Mouse (Mus musculus): Measurements from ENCODE around the gene Dync1li1. TPM values are rescaled to one million over a fixed set of nuclear protein-coding genes. Genes with fewer than 3 reads are reported as not detected.
"Not testable (repeated sequence)": the region's sequence is repeated elsewhere in the genome, so short reads cannot be mapped to it uniquely, and the experiment has no call there.

Gene Dync1li1
- polyA plus RNA-seq, 1 experiment from 2014 or later, result 129 TPM

- WGBS, result 84% methylated on average over 2 of the region's 2 CpGs
- ATAC-seq (ENCODE audit: low FRiP score), result no peak
- no peaks in the 10 kb centered on the region for H3K4me1 ChIP-seq (replicated peaks; ENCODE audit: control insufficient read depth, insufficient read depth, low read length)
- peaks cover 4% of the 10 kb centered on the region; the same call in 1 of the 2 replicates for H3K36me3 ChIP-seq (ENCODE audit: control insufficient read depth, insufficient read depth, low read length)
- H3K4me3 ChIP-seq (ENCODE audit: low read depth, low read length), result no peak overlapping the region
- no peak overlapping the region for H3K9ac ChIP-seq (ENCODE audit: low read depth, low read length)
- no peak overlapping the region for H3K27ac ChIP-seq (ENCODE audit: low read depth, low read length)
- DNase-seq (ENCODE audit: low spot score), result no peak
- H3K27me3 ChIP-seq (ENCODE audit: control insufficient read depth, insufficient read depth, low read length), result no peaks in the 10 kb centered on the region
- no peaks in the 10 kb centered on the region for H3K9me3 ChIP-seq (ENCODE audit: control insufficient read depth, low read length)
- H3K4me2 ChIP-seq (replicated peaks; ENCODE audit: low read depth, low read length), result no peak overlapping the region
Measured at GRCm38 (mm10) chr9:114701031-114701430, 12.4 kb downstream of the Dync1li1 start.

GRCm38 (mm10) chr9:114701921-114702320, 13.3 kb downstream of the Dync1li1 start:
- WGBS, result 91% methylated on average over 4 of the region's 4 CpGs

GRCm38 (mm10) chr9:114707805-114708204, 19.2 kb downstream of the Dync1li1 start:
- ATAC-seq (ENCODE audit: low FRiP score) (no peak), DNase-seq (ENCODE audit: low spot score) (no peak)
- H3K4me3 ChIP-seq (ENCODE audit: low read depth, low read length), result no peak overlapping the region
- H3K4me1 ChIP-seq (replicated peaks; ENCODE audit: control insufficient read depth, insufficient read depth, low read length), result no peaks in the 10 kb centered on the region
- no peak overlapping the region for H3K9ac ChIP-seq (ENCODE audit: low read depth, low read length)
- H3K27ac ChIP-seq (ENCODE audit: low read depth, low read length), result no peak overlapping the region
- H3K4me2 ChIP-seq (replicated peaks; ENCODE audit: low read depth, low read length), result no peak overlapping the region
- peaks cover 9% of the 10 kb centered on the region; the same call in 1 of the 2 replicates for H3K36me3 ChIP-seq (ENCODE audit: control insufficient read depth, insufficient read depth, low read length)
- no peaks in the 10 kb centered on the region for H3K27me3 ChIP-seq (ENCODE audit: control insufficient read depth, insufficient read depth, low read length)
- 94% methylated on average over 4 of the region's 4 CpGs for WGBS
- H3K9me3 ChIP-seq (ENCODE audit: control insufficient read depth, low read length), result no peaks in the 10 kb centered on the region

More at GRCm38 (mm10) chr9:114701921-114702320, 13.3 kb downstream of the Dync1li1 start:
- H3K4me2 ChIP-seq (replicated peaks; ENCODE audit: low read depth, low read length), result no peak overlapping the region
- no peaks in the 10 kb centered on the region for H3K4me1 ChIP-seq (replicated peaks; ENCODE audit: control insufficient read depth, insufficient read depth, low read length)
- peaks cover 6% of the 10 kb centered on the region; the same call in 1 of the 2 replicates for H3K36me3 ChIP-seq (ENCODE audit: control insufficient read depth, insufficient read depth, low read length)
- no peaks in the 10 kb centered on the region for H3K27me3 ChIP-seq (ENCODE audit: control insufficient read depth, insufficient read depth, low read length)
- H3K9ac ChIP-seq (ENCODE audit: low read depth, low read length), result no peak overlapping the region
- no peak overlapping the region for H3K27ac ChIP-seq (ENCODE audit: low read depth, low read length)
- H3K9me3 ChIP-seq (ENCODE audit: control insufficient read depth, low read length), result no peaks in the 10 kb centered on the region
- no peak overlapping the region for H3K4me3 ChIP-seq (ENCODE audit: low read depth, low read length)
- DNase-seq (ENCODE audit: low spot score) (no peak), ATAC-seq (ENCODE audit: low FRiP score) (no peak)

- DNase-seq (ENCODE audit: low spot score) (peak; percentile 19), ATAC-seq (ENCODE audit: low FRiP score) (no peak)
- H3K27ac ChIP-seq (ENCODE audit: low read depth, low read length), result no peak overlapping the region
- H3K4me1 ChIP-seq (replicated peaks; ENCODE audit: control insufficient read depth, insufficient read depth, low read length), result no peaks in the 10 kb centered on the region
- no peak overlapping the region for H3K4me2 ChIP-seq (replicated peaks; ENCODE audit: low read depth, low read length)
- no peak overlapping the region for H3K9ac ChIP-seq (ENCODE audit: low read depth, low read length)
- H3K9me3 ChIP-seq (ENCODE audit: control insufficient read depth, low read length), result no peaks in the 10 kb centered on the region
- H3K27me3 ChIP-seq (ENCODE audit: control insufficient read depth, insufficient read depth, low read length), result no peaks in the 10 kb centered on the region
- 85% methylated on average over 7 of the region's 7 CpGs for whole genome bisulfite sequencing
- H3K36me3 ChIP-seq (ENCODE audit: control insufficient read depth, insufficient read depth, low read length), result peaks cover 15% of the 10 kb centered on the region
- no peak overlapping the region for H3K4me3 ChIP-seq (ENCODE audit: low read depth, low read length)
Measured at GRCm38 (mm10) chr9:114710345-114710744, 21.8 kb downstream of the Dync1li1 start.

- no peak for ATAC-seq (ENCODE audit: low FRiP score)
- no peak overlapping the region for H3K4me3 ChIP-seq (ENCODE audit: low read depth, low read length)
- no peak overlapping the region for H3K27ac ChIP-seq (ENCODE audit: low read depth, low read length)
- DNase-seq (ENCODE audit: low spot score), result no peak
- WGBS, result 96% methylated on average over 7 of the region's 7 CpGs
- H3K4me2 ChIP-seq (replicated peaks; ENCODE audit: low read depth, low read length), result no peak overlapping the region
- no peaks in the 10 kb centered on the region for H3K27me3 ChIP-seq (ENCODE audit: control insufficient read depth, insufficient read depth, low read length)
- H3K9ac ChIP-seq (ENCODE audit: low read depth, low read length), result no peak overlapping the region
- H3K9me3 ChIP-seq (ENCODE audit: control insufficient read depth, low read length), result no peaks in the 10 kb centered on the region
- H3K36me3 ChIP-seq (ENCODE audit: control insufficient read depth, insufficient read depth, low read length), result peaks cover 21% of the 10 kb centered on the region
- H3K4me1 ChIP-seq (replicated peaks; ENCODE audit: control insufficient read depth, insufficient read depth, low read length), result no peaks in the 10 kb centered on the region
Measured at GRCm38 (mm10) chr9:114713481-114713880, 24.9 kb downstream of the Dync1li1 start.

GRCm38 (mm10) chr9:114716677-114717331, 28.2 kb downstream of the Dync1li1 start:
- H3K27me3 ChIP-seq (ENCODE audit: control insufficient read depth, insufficient read depth, low read length), result no peaks in the 10 kb centered on the region
- ATAC-seq (ENCODE audit: low FRiP score) (no peak), DNase-seq (ENCODE audit: low spot score) (no peak)
- peaks cover 20% of the 10 kb centered on the region for H3K36me3 ChIP-seq (ENCODE audit: control insufficient read depth, insufficient read depth, low read length)
- no peak overlapping the region for H3K4me3 ChIP-seq (ENCODE audit: low read depth, low read length)
- no peak overlapping the region for H3K9ac ChIP-seq (ENCODE audit: low read depth, low read length)
- no peak overlapping the region for H3K27ac ChIP-seq (ENCODE audit: low read depth, low read length)
- H3K9me3 ChIP-seq (ENCODE audit: control insufficient read depth, low read length), result no peaks in the 10 kb centered on the region
- no peak overlapping the region for H3K4me2 ChIP-seq (replicated peaks; ENCODE audit: low read depth, low read length)
- WGBS, result 81% methylated on average over 18 of the region's 18 CpGs
- no peaks in the 10 kb centered on the region for H3K4me1 ChIP-seq (replicated peaks; ENCODE audit: control insufficient read depth, insufficient read depth, low read length)

- 5% methylated on average over 3 of the region's 3 CpGs for WGBS
- no peak overlapping the region for H3K27ac ChIP-seq (ENCODE audit: low read depth, low read length)
- H3K9me3 ChIP-seq (ENCODE audit: control insufficient read depth, low read length), result no peaks in the 10 kb centered on the region
- ATAC-seq (ENCODE audit: low FRiP score) (no peak), DNase-seq (ENCODE audit: low spot score) (peak; percentile 75)
- peaks cover 6% of the 10 kb centered on the region; the same call in 1 of the 2 replicates for H3K36me3 ChIP-seq (ENCODE audit: control insufficient read depth, insufficient read depth, low read length)
- peaks cover 5% of the 10 kb centered on the region for H3K4me1 ChIP-seq (replicated peaks; ENCODE audit: control insufficient read depth, insufficient read depth, low read length)
- no peaks in the 10 kb centered on the region for H3K27me3 ChIP-seq (ENCODE audit: control insufficient read depth, insufficient read depth, low read length)
- no peak overlapping the region for H3K9ac ChIP-seq (ENCODE audit: low read depth, low read length)
- no peak overlapping the region for H3K4me3 ChIP-seq (ENCODE audit: low read depth, low read length)
- no peak overlapping the region for H3K4me2 ChIP-seq (replicated peaks; ENCODE audit: low read depth, low read length)
Measured at GRCm38 (mm10) chr9:114727315-114727714, 38.7 kb downstream of the Dync1li1 start.

GRCm38 (mm10) chr9:114728432-114728831, 39.8 kb downstream of the Dync1li1 start:
- not testable (repeated sequence) for H3K4me3 ChIP-seq (ENCODE audit: low read depth, low read length); H3K36me3 ChIP-seq (ENCODE audit: control insufficient read depth, insufficient read depth, low read length); H3K9ac ChIP-seq (ENCODE audit: low read depth, low read length); H3K4me2 ChIP-seq (replicated peaks; ENCODE audit: low read depth, low read length); DNase-seq (ENCODE audit: low spot score); H3K27me3 ChIP-seq (ENCODE audit: control insufficient read depth, insufficient read depth, low read length); H3K9me3 ChIP-seq (ENCODE audit: control insufficient read depth, low read length); H3K27ac ChIP-seq (ENCODE audit: low read depth, low read length); H3K4me1 ChIP-seq (replicated peaks; ENCODE audit: control insufficient read depth, insufficient read depth, low read length); ATAC-seq (ENCODE audit: low FRiP score)
- 51% methylated on average over 2 of the region's 2 CpGs for WGBS
